Mouse (Mus musculus) heart, embryonic 16.5 days (tissue): Measurements from ENCODE around the gene Map3k11. TPM values are rescaled to one million over a fixed set of nuclear protein-coding genes. Genes with fewer than 3 reads are reported as not detected.
A peak's percentile ranks its signal among the peaks of the same experiment; 100 is the strongest.

Source experiments
- ATAC-seq: fragments of 200-750 bp; cut with Nextera tagmentation; replicated peaks from 2 replicates; pipeline ENCODE4 v1.8.0; 2017; ENCODE audit warnings: moderate number of reproducible peaks; ENCODE audit not compliant: insufficient read depth, low FRiP score; ENCODE audit errors: extremely low read depth
- H3K27ac ChIP-seq: fragments of 300-500 bp; sonication (generic); 2 replicates; pipeline ENCODE4 v1.5.1; 2014; ENCODE audit warnings: mild to moderate bottlenecking, low read length, control low read depth, moderate library complexity
- H3K27me3 ChIP-seq: fragments of 300-500 bp; sonication (generic); 2 replicates; pipeline ENCODE4 v1.6.1; 2014; ENCODE audit warnings: low read length, mixed read lengths; ENCODE audit not compliant: control insufficient read depth, insufficient read depth
- H3K36me3 ChIP-seq: fragments of 300-500 bp; sonication (generic); 2 replicates; pipeline ENCODE4 v1.6.1; 2014; ENCODE audit not compliant: control insufficient read depth, insufficient read depth
- H3K4me1 ChIP-seq: fragments of 300-500 bp; sonication (generic); 2 replicates; pipeline ENCODE4 v1.6.1; 2014; ENCODE audit warnings: low read length, mixed read lengths; ENCODE audit not compliant: control insufficient read depth, insufficient read depth
- H3K4me2 ChIP-seq: fragments of 300-500 bp; sonication (generic); 2 replicates; pipeline ENCODE4 v1.6.1; 2014; ENCODE audit warnings: low read depth, mild to moderate bottlenecking, control low read depth, low read length
- H3K4me3 ChIP-seq: fragments of 300-500 bp; sonication (generic); 2 replicates; pipeline ENCODE4 v1.5.1; 2014; ENCODE audit warnings: mild to moderate bottlenecking, control low read depth, low read length
- H3K9ac ChIP-seq: fragments of 300-500 bp; sonication (generic); 2 replicates; pipeline ENCODE4 v1.6.1; 2014; ENCODE audit warnings: low read length, control low read depth
- H3K9me3 ChIP-seq: fragments of 300-500 bp; sonication (generic); replicated peaks from 2 replicates; pipeline ENCODE4 v1.6.1; 2016; ENCODE audit warnings: low read length; ENCODE audit not compliant: control insufficient read depth
- WGBS: fragments of 180-500 bp; shearing (Covaris S2); extraction: QIAGEN DNeasy Blood & Tissue Kit; methylation state at CpG from one replicate; pipeline ENCODE4 v1.1.7; 2014; 5-methylcytosine and 5-hydroxymethylcytosine counted together
- polyA plus RNA-seq: library from polyadenylated mRNA; unstranded; fragments of >200 nt; fragmentation: Nextera tagmentation; extraction: Ambion mirVana; gene quantifications from 2 replicates; pipeline ENCODE4 v1.2.1, GENCODE M21; 2015

Gene Map3k11
- polyA plus RNA-seq, 1 experiment from 2014 or later: 24.4 TPM

GRCm38 (mm10) chr19:5692913-5693396 is 4.4 kb downstream of the Map3k11 start:
- Histone ChIP-seq H3K27ac (peak overlapping the region; percentile 94), H3K4me1 (peaks cover 14% of the 10 kb centered on the region), H3K9me3 (no peaks in the 10 kb centered on the region), H3K9ac (peak overlapping the region; percentile 88), H3K27me3 (no peaks in the 10 kb centered on the region), H3K36me3 (peaks cover 29% of the 10 kb centered on the region), H3K4me2 (peak overlapping the region; percentile 99), H3K4me3 (peak overlapping the region; percentile 77)
- 55% methylated on average over 10 of the region's 10 CpGs for WGBS
- ATAC-seq: no peak

GRCm38 (mm10) chr19:5693801-5694200 is 5.3 kb downstream of the Map3k11 start:
- Histone ChIP-seq H3K27ac (peak overlapping the region; percentile 94), H3K4me1 (peaks cover 14% of the 10 kb centered on the region), H3K27me3 (no peaks in the 10 kb centered on the region), H3K9ac (no peak overlapping the region), H3K9me3 (no peaks in the 10 kb centered on the region), H3K4me2 (peak overlapping the region; percentile 99), H3K4me3 (no peak overlapping the region), H3K36me3 (peaks cover 36% of the 10 kb centered on the region)
- WGBS: 79% methylated on average over 6 of the region's 6 CpGs
- ATAC-seq: no peak

- no peak for ATAC-seq
- 38% methylated on average over 41 of the region's 41 CpGs for WGBS
- Histone ChIP-seq H3K9me3 (no peaks in the 10 kb centered on the region), H3K4me3 (no peak overlapping the region), H3K36me3 (peaks cover 49% of the 10 kb centered on the region), H3K27me3 (no peaks in the 10 kb centered on the region), H3K4me2 (peak overlapping the region; percentile 7; the same call in 1 of the 2 replicates), H3K27ac (no peak overlapping the region), H3K9ac (no peak overlapping the region), H3K4me1 (peaks cover 6% of the 10 kb centered on the region)
These were observed 7.4 kb downstream of the Map3k11 start for GRCm38 (mm10) chr19:5695849-5696462.

GRCm38 (mm10) chr19:5704163-5704800 is 15.7 kb downstream of the Map3k11 start, which contains the start of gene Kcnk7:
Gene Kcnk7, plus strand, starts transcription at chr19:5704367.
- Histone ChIP-seq H3K4me1 (peaks cover 17% of the 10 kb centered on the region), H3K9me3 (no peaks in the 10 kb centered on the region), H3K27ac (peak within 1 kb of the TSS; percentile 33), H3K4me2 (no peak within 1 kb of the TSS), H3K4me3 (no peak within 1 kb of the TSS), H3K9ac (no peak within 1 kb of the TSS), H3K27me3 (no peaks in the 10 kb centered on the region), H3K36me3 (peaks cover 39% of the 10 kb centered on the region)
- WGBS: 69% methylated on average over 17 of the region's 17 CpGs
- ATAC-seq: peak; percentile 32; the same call in 1 of the 2 replicates

GRCm38 (mm10) chr19:5704801-5705571 is 16.4 kb downstream of the Map3k11 start:
- WGBS: 35% methylated on average over 10 of the region's 10 CpGs
- peak; percentile 60 for ATAC-seq
- Histone ChIP-seq H3K36me3 (peaks cover 40% of the 10 kb centered on the region), H3K4me1 (peaks cover 17% of the 10 kb centered on the region), H3K9ac (no peak overlapping the region), H3K4me3 (no peak overlapping the region), H3K27me3 (no peaks in the 10 kb centered on the region), H3K9me3 (no peaks in the 10 kb centered on the region), H3K4me2 (no peak overlapping the region), H3K27ac (peak overlapping the region; percentile 33)

- Histone ChIP-seq H3K9ac (no peak overlapping the region), H3K4me1 (peaks cover 20% of the 10 kb centered on the region), H3K4me2 (no peak overlapping the region), H3K27me3 (no peaks in the 10 kb centered on the region), H3K27ac (no peak overlapping the region), H3K4me3 (no peak overlapping the region), H3K9me3 (no peaks in the 10 kb centered on the region), H3K36me3 (peaks cover 49% of the 10 kb centered on the region)
- no peak for ATAC-seq
- 98% methylated on average over 6 of the region's 6 CpGs for WGBS
These were observed 21.5 kb downstream of the Map3k11 start for GRCm38 (mm10) chr19:5710068-5710467.

GRCm38 (mm10) chr19:5710581-5710980 is 22.0 kb downstream of the Map3k11 start:
- H3K4me1 ChIP-seq: peaks cover 16% of the 10 kb centered on the region
- ATAC-seq: no peak
- WGBS: 86% methylated on average over 8 of the region's 8 CpGs
- H3K4me2 ChIP-seq: no peak overlapping the region
- no peak overlapping the region for H3K4me3 ChIP-seq
- H3K36me3 ChIP-seq: peaks cover 50% of the 10 kb centered on the region
- H3K9me3 ChIP-seq: no peaks in the 10 kb centered on the region
- H3K27me3 ChIP-seq: no peaks in the 10 kb centered on the region
- H3K27ac ChIP-seq: no peak overlapping the region
- H3K9ac ChIP-seq: no peak overlapping the region

GRCm38 (mm10) chr19:5711218-5711617 is 22.7 kb downstream of the Map3k11 start:
- Histone ChIP-seq H3K4me2 (no peak overlapping the region), H3K36me3 (peaks cover 50% of the 10 kb centered on the region), H3K4me1 (peaks cover 11% of the 10 kb centered on the region), H3K4me3 (no peak overlapping the region), H3K9me3 (no peaks in the 10 kb centered on the region), H3K27me3 (no peaks in the 10 kb centered on the region), H3K27ac (no peak overlapping the region), H3K9ac (no peak overlapping the region)
- WGBS: 24% methylated on average over 3 of the region's 3 CpGs
- ATAC-seq: no peak
